Mouse (Mus musculus): Measurements from ENCODE around the gene Vps26c.

DNA sequence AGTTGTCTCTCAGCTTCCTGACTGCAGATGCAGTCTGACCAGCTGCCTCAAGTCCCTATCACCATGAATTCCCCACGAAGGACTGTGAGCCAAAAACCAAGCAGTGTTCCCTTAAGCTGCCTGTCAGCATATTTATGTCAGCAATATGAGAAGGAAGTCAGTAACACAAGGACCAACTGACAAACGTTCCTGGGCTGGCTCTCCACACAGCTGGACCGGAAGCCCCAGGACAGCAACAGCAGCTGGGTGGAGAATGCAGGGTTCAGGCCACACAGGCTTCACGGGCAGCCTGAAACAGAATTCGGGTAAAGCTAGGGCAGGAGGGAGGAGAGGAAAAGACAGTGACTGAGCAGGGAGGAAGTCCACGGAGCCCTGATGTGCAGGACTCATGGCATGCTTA lies 7.6 kb downstream of the Vps26c start:
- no peak for TF ChIP-seq ELF1 (IDR thresholded peaks at IDR 0.05; ENCODE audit: low read depth, low read length)
- TF ChIP-seq GABPA (IDR thresholded peaks at IDR 0.05; ENCODE audit: insufficient replicate concordance, low read depth, low read length) = no peak
- no peak for TF ChIP-seq ZC3H11A (IDR thresholded peaks at IDR 0.05; ENCODE audit: low read depth, low read length)
- no peak for TF ChIP-seq POLR2A (IDR thresholded peaks at IDR 0.05; ENCODE audit: low read depth, low read length)
- no peak for TF ChIP-seq USF1 (IDR thresholded peaks at IDR 0.05; ENCODE audit: low read depth, low read length)
- TF ChIP-seq MAFK (IDR thresholded peaks at IDR 0.05; ENCODE audit: insufficient replicate concordance, low read length) = no peak
- no peak for TF ChIP-seq ZKSCAN1 (IDR thresholded peaks at IDR 0.05; ENCODE audit: borderline replicate concordance, low read depth, low read length)
- no peak for TF ChIP-seq CHD2 (IDR thresholded peaks at IDR 0.05; ENCODE audit: low read length)
- TF ChIP-seq CTCF (conservative IDR thresholded peaks at IDR 0.05 in 1 of 2, IDR thresholded peaks at IDR 0.05 in 1 of 2; ENCODE audit: low read depth in 2 of 2, low read length in 2 of 2) = no peak
